Mouse (Mus musculus) heart, adult 18-20 months (tissue): ENCODE data around the gene Rhox3h. TPM values are rescaled to one million over a fixed set of nuclear protein-coding genes. Genes with fewer than 3 reads are reported as not detected.
"Not testable (repeated sequence)": the region's sequence is repeated elsewhere in the genome, so short reads cannot be mapped to it uniquely, and the experiment has no call there.

Source experiments
- DNase-seq, 2 experiments: peaks; one replicate each; pipeline ENCODE4 v3.0.0; 2021 to 2022; ENCODE audit warnings: mixed read lengths in 1 of 2
- long read RNA-seq, 2 experiments: library from polyadenylated mRNA; stranded (forward); transcript quantifications; one replicate each; pipeline ENCODE4 v2.0.0; 2021
- total RNA-seq, 2 experiments: library from RNA; stranded (reverse); gene quantifications; 2 replicates each; pipeline ENCODE4 v1.2.3; 2021

Gene Rhox3h
- not detected for total RNA-seq
- long read RNA-seq, experiment 1: 0 reads
- long read RNA-seq, experiment 2: 0 reads

DNA sequence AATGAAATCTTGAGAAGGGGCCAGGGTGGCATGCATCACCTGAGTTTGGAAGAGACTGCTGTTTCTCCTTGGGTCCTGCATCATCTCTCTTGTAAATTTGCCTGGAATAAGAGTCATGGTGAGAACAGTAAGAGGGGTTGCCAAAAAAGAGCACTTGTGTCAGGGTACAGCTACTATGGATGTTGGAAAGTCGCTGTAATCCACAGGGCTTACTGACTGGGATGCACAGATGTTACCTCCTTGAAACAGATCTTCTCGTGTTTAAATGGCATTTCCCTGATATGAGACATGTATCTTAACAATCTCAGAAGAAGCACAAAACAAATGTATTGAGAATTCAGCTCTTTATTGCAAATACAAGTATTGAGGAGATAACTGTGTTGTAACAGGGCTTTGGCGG lies at the start of gene Rhox3h:
Gene Rhox3h (minus strand): TSS at position 101 of the 400 bp plus-strand sequence.
- not testable (repeated sequence) for DNase-seq

GRCm38 (mm10) chrX:37701821-37702387 lies 33.3 kb upstream of the Rhox3h start:
- no peak for DNase-seq

GRCm38 (mm10) chrX:37692261-37692660 lies 23.7 kb upstream of the Rhox3h start:
- no peak for DNase-seq

DNA sequence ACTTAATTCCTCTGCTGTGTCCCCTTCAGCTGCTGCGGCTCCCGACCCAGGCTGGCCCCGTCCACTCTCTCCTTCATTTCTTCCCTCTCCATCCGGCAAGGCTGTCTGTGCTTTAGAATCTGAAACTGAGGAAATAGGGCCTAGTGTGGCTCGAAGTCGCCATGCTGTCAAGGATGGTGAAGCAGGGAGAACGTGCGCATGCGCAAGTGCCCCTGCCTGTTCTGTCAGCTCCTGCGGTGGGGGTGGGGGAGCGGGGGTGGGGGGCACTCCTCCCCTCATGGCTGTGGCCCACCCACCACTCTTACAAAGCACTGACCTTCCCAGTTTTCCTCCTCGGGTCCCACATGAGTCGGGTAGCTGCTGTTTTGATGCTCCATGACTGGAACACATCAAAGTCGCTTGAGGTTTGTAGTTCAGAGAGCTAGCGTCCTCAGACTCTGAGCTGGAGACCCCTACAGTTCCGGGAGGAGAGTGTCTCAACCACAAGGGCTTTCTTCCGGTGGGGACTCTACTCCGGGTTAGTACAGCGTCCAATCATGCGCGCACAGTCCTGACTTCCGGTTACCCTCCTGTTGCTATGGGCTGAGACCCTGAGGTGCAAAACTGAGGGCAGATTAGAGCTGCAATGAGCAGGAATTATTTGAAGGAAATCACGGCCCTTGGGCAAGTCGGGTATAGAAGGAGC lies 14.6 kb upstream of the Rhox3h start:
- no peak for DNase-seq

GRCm38 (mm10) chrX:37673177-37673576 lies 4.6 kb upstream of the Rhox3h start, which contains the start of gene Rhox2h:
Gene Rhox2h (minus strand): TSS chrX:37673277.
- not testable (repeated sequence) for DNase-seq

DNA sequence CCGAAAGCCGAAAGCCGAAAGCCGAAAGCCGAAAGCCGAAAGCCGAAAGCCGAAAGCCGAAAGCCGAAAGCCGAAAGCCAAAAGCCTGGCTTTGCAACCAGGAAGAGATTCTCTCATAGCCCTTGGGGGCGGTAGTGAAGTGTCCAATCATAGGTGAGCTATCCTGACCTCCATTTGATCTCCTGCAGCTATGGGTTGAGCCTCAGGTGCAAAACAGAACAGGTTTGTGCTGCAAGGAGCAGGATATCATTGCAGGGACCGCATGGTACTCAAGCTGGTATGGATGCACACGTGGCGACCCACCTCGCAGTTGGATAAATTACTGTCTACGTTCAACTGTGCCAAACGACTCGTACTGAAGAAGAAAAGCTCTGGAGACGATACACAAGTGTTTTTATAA lies 17.3 kb downstream of the Rhox3h start, which contains the start of gene Rhox4g:
Gene Rhox4g (minus strand): TSS at position 101 of the 400 bp plus-strand sequence.
- not testable (repeated sequence) for DNase-seq

- DNase-seq: not testable (repeated sequence)
These were observed 25.2 kb downstream of the Rhox3h start, which contains the start of gene Rhox2g for GRCm38 (mm10) chrX:37643370-37643769. Gene Rhox2g (minus strand): TSS chrX:37643470.

DNA sequence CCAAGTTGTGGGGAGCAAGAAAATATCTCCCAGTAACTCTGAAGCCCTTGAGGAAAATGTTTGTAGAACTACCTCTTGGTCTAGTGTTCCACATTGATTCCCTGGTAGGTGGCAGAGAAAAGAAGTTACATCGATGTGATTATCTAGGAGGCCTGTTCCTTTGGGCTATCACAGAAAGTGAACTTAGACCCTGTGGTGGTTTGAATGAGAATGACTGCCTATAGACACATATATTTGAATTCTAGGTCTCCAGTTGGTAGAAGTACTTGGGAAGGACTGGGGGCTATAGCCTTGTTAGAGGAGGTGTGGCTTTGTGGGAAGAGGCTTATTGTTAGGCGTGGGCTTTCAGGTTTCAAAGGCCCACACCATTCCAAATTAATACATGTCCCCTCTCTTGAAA lies 40.1 kb downstream of the Rhox3h start, which contains the start of gene Rhox3g:
Gene Rhox3g (minus strand): TSS at position 101 of the 400 bp plus-strand sequence.
- not testable (repeated sequence) for DNase-seq

Other genes with a start within 250 kb of the Rhox3h start
- gene Rhox4b, start 236.3 kb downstream of the Rhox3h start, total RNA-seq: not detected
- not detected for gene Rhox2c, start 215.1 kb downstream of the Rhox3h start, total RNA-seq
- not detected for gene Rhox3c, start 210.2 kb downstream of the Rhox3h start, total RNA-seq
- not detected for gene Rhox4c, start 188.4 kb downstream of the Rhox3h start, total RNA-seq
- not detected for gene Rhox2d, start 175.3 kb downstream of the Rhox3h start, total RNA-seq
- gene Rhox4d, start 154.4 kb downstream of the Rhox3h start, total RNA-seq: not detected
- gene Rhox2e, start 138.3 kb downstream of the Rhox3h start, total RNA-seq: not detected
- not detected for gene Rhox3e, start 126.7 kb downstream of the Rhox3h start, total RNA-seq
- not detected for gene Rhox4e, start 111.4 kb downstream of the Rhox3h start, total RNA-seq
- gene Rhox2f, start 97.4 kb downstream of the Rhox3h start, total RNA-seq: not detected
- not detected for gene Rhox3f, start 87.8 kb downstream of the Rhox3h start, total RNA-seq
- gene Rhox4f, start 61.1 kb downstream of the Rhox3h start, total RNA-seq: not detected
- gene Rhox3g, start 40.2 kb downstream of the Rhox3h start, total RNA-seq: not detected
- gene Rhox2g, start 25.3 kb downstream of the Rhox3h start, total RNA-seq: not detected
- gene Rhox4g, start 17.4 kb downstream of the Rhox3h start, total RNA-seq: not detected
- under 1 TPM; 0.62 to 0.67 TPM for gene Rhox2h, start 4.5 kb upstream of the Rhox3h start, total RNA-seq
- 1 to 10 TPM in 1 of 2 experiments, under 1 TPM in 1; 0.80 to 2.1 TPM for gene Rhox5, start 136.1 kb upstream of the Rhox3h start, total RNA-seq
- gene Rhox6, start 158.1 kb upstream of the Rhox3h start, total RNA-seq: not detected
- gene Rhox7a, start 162.9 kb upstream of the Rhox3h start, total RNA-seq: not detected
- not detected for gene Rhox8, start 210.2 kb upstream of the Rhox3h start, total RNA-seq
- not detected for gene Rhox7b, start 228.5 kb upstream of the Rhox3h start, total RNA-seq
- not detected for gene Rhox9, start 233.0 kb upstream of the Rhox3h start, total RNA-seq